Mouse (Mus musculus) adrenal gland, adult 8-10 months (tissue): ENCODE measurements around the gene Ryr1. TPM values are rescaled to one million over a fixed set of nuclear protein-coding genes. Genes with fewer than 3 reads are reported as not detected.
"Not testable (repeated sequence)": the region's sequence is repeated elsewhere in the genome, so short reads cannot be mapped to it uniquely, and the experiment has no call there.

Experiments used
- DNase-seq: peaks from one replicate; pipeline ENCODE4 v3.0.0; 2022
- total RNA-seq, 4 experiments: library from RNA; stranded (reverse); gene quantifications; 2 replicates each; pipeline ENCODE4 v1.2.4; 2022

The Ryr1 gene
- total RNA-seq, 4 experiments from 2014 or later: 0.17 to 0.25 (median 0.22) TPM

DNA sequence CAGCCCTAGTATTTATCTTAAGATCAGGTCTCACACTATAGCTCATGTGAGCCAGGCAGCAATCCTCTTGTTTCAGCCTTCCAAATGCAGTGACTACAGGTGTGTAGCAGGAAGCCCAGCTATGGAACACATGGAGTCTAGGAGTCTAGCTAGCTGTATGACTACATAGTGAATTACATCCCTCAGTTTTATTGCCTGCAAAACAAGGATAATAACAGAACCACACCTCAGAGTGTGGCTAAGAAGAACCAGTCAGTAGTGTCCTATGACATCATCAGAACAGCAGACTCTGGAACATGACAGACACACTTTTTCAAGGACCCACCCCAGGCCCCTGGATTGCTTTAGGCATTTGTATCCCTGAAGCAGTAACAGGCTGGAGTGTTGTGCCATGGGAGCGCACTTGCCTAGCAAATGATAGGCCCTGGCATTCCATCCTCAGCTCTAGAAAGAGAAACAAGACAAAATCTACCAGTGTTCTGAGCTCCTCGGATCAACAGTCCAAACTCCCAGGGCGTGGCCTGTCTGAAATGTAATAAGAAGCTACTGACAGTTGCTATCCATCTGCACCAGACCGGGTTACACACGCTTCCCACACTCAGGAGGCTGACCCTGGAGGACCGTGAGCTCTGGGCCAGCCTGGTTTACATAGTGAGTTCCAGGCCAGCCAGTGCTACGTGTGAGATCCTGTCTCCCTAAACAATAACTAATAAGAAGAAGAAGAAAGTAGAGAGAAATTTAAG lies 21.8 kb upstream of the Ryr1 start:
- no peak for DNase-seq

- no peak for DNase-seq
These were observed 19.0 kb upstream of the Ryr1 start for GRCm38 (mm10) chr7:29144006-29144405.

DNA sequence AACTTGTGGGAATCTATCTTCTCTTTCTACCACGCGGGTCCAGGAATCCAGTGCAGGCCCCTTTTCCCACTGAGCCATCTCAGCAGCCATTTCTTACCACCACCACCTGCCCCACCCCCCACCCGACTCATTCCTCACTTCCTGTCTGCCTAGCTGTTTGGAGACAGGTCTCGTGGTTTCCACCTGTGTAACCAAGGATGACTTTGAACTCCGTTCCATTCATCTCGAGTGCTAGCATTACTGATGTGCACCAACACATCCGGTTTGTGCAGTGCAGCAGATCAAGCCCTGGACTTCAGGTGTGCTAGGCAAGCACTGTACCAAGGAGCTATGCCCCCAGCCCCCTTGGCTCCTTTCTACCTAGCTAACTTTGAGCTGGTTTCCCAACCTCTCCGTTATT lies 16.4 kb upstream of the Ryr1 start:
- no peak for DNase-seq

- DNase-seq: not testable (repeated sequence)
These were observed 14.3 kb upstream of the Ryr1 start for GRCm38 (mm10) chr7:29139237-29139636.

GRCm38 (mm10) chr7:29137429-29137828 lies 12.4 kb upstream of the Ryr1 start:
- no peak for DNase-seq

- no peak for DNase-seq
These were observed 9.9 kb upstream of the Ryr1 start, which contains the start of gene Rasgrp4 for GRCm38 (mm10) chr7:29134693-29135386. Rasgrp4 (plus strand) TSS chr7:29134851.

DNA sequence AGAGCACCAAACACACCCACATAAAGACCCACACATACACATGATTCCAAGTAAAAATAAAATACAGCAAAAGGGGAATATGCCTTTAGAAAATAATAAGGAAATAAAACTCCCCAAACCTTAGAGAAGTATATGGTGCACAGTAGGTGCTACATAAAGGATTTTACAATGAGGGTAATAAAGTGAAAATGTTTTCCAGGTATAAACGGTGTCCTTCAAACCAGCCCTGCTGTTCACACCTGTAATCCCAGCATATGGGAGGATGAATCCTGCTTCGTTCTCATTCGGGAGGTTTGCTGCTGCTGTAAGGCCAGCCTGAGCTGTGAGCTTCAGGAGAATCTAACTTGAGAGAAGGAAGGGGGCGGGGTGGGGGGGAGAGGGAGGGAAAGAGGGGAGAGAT lies 9.3 kb upstream of the Ryr1 start:
- DNase-seq: no peak

GRCm38 (mm10) chr7:29128725-29129124 lies 3.7 kb upstream of the Ryr1 start:
- no peak for DNase-seq

DNA sequence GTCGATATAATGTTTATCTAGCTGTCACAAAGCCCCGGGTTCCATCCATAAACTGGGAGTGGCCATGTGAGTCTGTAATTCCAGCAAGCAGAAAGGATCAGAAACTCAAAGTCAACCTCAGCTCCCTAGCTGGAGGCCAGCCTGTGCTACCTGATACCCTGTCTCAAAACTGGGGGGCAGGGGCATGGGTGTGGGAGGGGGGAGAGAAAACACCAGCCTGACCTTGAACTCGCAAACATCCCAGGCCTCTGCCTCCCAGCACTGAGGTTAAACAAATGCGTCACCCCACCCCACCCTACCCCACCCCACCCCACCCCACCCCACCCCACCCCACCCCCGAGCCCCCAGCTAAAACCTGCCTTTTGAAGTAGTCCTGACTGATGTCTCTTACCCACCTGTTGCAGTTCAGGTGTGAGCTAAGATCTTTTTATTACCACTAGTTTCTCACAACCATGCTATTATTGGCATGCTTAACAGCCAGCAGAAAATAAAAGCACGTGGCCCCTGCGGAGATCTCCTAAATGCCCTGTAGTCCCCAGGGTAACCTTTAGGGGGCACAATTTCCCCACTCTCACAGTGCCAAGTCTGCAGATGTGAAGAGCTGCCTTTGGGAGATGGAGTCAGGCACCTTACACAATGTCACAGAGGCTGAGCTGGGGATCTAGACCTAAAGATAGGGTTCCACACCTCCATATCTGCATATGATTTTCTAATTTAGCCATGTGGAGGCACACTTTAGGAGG lies 1.4 kb upstream of the Ryr1 start:
- DNase-seq: peak; percentile 39

DNA sequence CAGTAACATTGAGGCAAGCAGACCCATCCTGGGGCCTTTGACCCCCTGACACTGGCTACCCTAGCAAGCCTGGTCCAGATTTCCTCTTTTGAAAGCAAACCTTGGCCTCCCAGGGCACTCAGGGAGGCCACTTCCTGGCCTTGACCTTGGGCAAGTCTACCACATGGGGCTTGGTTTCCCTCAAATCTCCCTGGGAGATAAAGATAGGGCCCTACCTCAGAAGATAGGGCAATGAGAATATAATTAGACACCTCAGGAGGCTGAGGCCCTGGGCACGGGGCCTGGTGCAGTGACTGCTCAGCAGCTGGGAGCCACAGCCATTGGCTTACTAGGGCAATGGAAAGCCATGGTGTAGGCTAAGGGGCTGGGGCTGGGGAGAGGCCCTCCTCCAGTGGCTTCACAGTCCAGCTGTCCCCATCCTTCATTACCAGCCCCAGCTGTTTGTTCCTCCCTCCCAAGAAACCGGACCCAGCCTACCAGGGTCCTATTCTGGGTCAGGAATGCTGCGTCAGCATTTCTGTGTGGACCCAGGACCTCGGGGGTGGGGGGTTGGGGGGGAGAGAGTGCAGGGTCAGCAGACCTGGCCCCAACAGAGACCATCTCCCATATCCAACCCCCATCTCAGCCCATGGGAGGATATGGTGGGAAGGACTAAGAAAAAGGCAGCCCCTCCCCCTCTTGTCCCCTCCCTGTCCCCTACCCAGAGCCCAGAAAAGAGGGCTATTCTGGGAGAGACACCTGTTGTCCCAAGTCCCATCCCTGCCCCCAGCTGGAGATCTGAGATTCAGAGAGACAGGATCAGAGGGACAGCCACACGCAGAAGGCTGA lies 1.2 kb downstream of the Ryr1 start:
- DNase-seq: no peak

DNA sequence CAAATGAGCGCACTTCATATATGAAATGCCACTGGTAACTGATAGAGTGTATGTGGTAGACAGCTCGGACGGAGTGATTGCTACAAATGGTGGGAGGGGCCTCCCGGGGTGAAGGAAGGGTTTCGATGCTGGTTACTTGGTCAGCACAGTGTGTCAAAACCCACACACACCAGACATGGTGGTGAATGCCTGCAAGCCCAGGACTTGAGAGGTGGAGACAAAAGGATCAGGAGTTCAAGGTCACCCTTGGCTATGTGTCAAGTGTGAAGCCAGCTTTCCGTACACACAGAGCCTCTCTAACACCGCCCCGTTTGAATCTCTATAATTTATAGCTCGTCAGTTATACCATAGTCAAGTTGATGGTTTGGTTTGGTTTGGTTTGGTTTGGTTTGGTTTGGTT lies 2.2 kb downstream of the Ryr1 start:
- no peak for DNase-seq

DNA sequence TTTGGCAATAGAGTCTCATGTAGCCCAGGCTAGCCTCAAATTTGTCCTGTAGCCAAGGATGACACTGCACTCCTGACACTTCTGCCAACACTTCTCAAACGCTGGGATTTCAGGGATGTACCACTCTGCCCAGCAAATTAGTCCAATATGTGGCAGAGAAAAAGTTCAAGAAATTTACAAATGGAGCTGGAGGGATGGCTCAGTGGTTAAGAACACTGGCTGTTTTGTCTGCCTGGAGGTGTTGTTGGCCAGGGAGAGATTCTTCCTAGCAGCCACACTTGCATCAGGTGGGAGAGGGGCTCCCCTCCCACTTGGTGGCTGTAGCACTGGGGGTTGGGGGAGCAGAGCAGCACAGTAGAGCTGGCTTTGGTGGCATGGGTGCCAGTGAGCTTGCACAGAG lies 5.5 kb downstream of the Ryr1 start:
- no peak for DNase-seq

DNA sequence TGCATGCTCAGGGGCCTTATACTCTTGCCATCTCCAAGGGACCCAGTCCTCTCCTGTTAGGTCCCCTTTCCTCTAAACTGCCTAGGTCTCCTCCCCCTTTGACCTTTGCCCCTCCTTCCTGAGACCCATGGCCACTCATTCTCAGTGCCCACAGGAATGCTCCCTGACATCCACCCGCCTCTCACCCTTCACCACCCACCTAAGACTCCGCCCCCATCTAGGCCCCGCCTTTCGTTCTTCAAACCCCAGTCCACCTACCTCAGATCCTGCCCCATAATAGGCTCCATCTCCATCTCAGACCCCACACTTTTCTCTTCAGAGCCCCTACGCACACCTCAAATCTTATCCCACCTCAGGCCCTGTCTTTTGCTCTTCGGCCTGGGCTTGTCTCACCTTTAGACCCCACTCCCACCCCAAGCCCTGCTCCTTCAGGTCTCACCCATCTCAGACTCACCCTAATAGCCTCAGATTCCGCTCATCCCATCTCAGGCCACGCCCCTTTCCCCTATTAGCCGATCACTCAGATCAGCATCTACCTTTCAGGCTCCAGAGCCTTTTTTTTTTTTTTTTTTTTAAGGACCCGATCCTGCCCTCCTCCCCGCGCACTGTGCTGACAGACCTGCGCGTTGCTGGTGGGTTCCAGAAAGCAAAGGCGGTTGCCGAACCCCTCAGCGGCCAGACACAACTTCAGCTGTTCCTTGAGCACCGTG lies 6.7 kb downstream of the Ryr1 start:
- no peak for DNase-seq

DNA sequence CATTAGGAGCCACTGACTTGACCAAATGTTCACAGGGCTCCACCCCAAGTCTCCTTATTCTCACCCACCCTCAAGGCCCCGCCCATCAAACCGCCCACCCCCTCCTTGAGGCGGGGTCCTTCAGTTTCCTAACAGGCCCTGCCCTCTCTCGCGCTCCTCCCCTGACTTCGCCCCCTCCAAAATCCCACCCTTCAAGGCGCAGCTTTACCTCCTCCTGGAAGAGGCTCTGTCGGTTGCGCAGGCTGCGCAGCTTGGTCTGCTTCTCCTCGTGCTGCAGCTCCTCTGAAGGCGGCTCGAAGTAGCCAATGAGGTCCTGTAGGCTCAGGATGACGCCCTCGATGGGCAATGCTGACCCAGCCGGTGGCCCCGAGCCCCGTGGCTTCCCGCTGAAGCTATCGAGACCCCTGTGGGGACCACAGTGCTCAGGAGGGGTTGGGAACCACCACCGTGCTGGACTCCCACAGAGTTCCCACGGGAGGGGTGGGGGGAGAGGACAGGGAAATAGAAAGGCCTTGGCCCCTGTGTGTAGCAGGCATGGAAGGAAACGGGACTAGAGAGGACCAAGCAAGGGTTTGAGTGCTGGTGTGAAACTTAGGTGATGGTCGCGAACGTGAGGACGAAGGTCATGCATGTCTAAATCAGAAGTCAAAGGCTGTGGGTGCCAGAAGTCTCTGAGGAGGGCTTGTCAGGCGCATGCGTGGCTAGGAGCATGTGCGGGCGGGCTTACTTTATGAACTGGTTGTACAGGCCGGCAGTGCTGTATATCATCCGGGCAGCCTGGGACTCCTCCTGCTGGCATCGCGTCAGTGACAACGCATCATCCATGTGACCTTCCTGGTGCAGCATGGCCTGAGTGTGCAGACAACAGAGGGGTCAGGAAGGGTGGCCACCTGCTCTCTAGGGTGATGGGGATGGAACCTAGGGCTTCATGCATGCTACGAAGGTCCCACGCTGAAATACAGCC lies 15.7 kb downstream of the Ryr1 start:
- peak; percentile 43 for DNase-seq

DNA sequence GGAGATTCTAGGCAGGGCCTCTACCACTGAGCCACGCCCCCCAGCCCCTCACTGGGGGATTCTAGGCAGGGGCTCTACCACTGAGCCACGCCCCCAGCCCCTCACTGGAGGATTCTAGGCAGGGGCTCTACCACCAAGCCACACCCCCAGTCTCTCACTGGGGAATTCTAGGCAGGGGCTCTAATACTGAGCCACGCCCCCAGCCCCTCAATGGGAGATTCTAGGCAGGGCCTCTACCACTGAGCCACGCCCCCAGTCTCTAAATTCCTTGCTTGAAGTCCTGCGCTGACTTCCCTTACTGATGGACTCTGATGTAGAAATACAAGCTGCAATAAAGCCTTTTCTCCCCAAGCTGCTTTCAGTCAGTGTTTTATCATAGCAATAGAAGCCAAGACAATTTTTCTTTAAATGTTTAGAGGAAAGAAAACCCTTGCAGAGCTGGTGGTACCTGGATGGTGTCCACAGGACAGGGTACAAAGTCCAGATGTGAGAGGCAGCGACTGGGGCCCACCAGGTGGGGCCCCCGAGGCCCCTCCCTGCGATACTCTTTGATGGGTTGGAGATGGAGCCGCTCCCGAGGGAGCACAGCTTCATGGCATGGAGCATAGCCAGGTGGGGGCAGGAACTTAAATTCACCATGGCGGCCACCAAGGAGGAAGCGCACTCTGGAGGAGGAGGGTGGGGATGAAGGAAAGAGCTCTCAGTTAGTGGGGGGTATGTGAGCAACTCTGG lies 23.5 kb downstream of the Ryr1 start:
- no peak for DNase-seq

- no peak for DNase-seq
These were observed 27.8 kb downstream of the Ryr1 start for GRCm38 (mm10) chr7:29097131-29097530.

DNA sequence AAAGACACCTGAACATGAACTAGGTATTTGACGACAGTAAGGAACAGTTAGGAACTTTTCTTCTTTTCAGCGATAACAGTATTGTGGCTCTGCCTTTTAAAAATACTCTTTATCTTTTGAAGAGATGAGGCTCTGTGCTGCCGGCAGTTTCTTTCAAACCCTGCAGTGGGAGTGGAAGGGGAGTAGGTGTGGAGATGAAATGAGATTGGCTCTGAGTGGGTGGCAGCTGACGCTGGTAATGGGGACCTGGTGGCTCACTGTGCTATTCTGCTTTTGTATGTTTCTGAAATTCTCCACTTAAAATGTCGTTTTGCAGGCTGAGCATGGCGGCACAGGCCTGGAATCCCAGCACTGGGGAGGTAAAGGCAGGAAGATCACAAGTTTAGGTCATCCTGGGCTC lies 36.2 kb downstream of the Ryr1 start:
- no peak for DNase-seq

DNA sequence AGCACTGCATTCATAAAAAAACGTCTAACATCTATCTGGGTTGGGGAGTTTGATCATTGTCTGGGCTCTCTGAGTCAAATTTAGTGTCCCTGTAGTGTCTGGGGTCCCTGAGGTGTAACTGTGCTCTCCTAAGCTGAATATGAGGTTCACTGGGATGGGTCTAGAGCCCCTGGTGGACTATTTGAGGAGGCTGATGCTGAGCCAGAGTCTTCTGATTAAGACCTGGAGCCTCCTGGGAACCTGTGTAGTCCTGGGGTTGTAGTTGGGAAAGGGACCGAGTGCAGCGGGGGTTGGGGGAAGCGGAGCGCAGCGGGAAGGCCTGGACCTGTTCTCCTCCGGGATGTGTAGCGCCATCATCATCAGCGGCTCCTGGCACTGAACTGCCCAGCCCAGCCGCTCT lies 38.1 kb downstream of the Ryr1 start:
- no peak for DNase-seq

- no peak for DNase-seq
These were observed 39.0 kb downstream of the Ryr1 start for GRCm38 (mm10) chr7:29085981-29086380.

- no peak for DNase-seq
These were observed 40.6 kb downstream of the Ryr1 start for GRCm38 (mm10) chr7:29084411-29084810.
